Mouse (Mus musculus) B cell, adult (primary cell): ENCODE measurements around the gene Hao2. TPM values are rescaled to one million over a fixed set of nuclear protein-coding genes. Genes with fewer than 3 reads are reported as not detected.

Experiments used
- total RNA-seq: library from RNA; stranded (reverse); gene quantifications from 4 replicates; pipeline ENCODE4 v1.2.4, GENCODE M21; 2023; ENCODE audit not compliant: inconsistent age

The Hao2 gene
- total RNA-seq: not detected in 4 replicates

DNA sequence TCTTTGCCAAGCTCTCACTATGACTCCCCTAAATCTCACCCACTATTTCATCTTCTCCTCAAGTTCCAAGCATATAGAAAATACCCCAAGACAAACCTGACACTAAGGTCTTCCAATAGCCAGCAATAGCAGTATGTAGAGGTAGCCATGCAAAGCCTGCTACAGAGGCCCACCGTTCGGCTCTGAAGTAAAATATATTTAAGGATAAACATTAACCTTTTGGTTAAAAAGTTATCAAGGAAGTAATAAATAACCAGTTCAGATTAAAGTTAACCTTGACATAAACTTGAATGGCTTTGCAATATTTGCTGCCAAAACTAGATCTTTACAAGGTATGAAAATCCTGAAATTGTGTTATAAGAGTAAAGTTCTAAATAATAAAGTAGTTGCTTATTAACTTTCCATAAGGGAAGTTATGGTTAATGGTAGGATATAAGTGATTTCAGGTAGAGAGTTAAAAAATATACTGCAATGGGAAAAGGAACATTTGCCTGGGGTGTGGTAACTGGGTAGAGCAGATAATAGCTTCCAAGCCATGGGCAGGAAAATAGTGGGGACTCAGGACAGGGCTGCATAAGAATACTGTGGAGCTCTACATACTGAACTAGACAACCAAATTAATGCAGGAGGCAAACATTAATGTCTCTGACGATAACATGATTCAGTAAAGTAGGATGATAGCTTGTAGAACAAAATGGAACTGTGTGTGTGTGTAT lies at the start of gene Hao2:
TSS of gene Hao2 (minus strand) at position 183 of the 716 bp plus-strand sequence.

GRCm38 (mm10) chr3:98859576-98859975 lies 33.5 kb downstream of the Hao2 start, which contains the start of gene Hsd3b1:
Gene Hsd3b1, minus strand, starts transcription at chr3:98859794.

Other genes with a start within 250 kb of the Hao2 start
- 0.12 to 0.29 TPM (median 0.18 TPM) in 3 of 4 replicates, not detected in the other for gene Hsd3b2, start 168.7 kb downstream of the Hao2 start, total RNA-seq
- gene Hsd3b3, start 130.1 kb downstream of the Hao2 start, total RNA-seq: not detected in 4 replicates
- not detected in 4 replicates for gene Hsd3b6, start 78.8 kb downstream of the Hao2 start, total RNA-seq
- not detected in 4 replicates for gene Hsd3b1, start 33.4 kb downstream of the Hao2 start, total RNA-seq
- 9.6 to 12.4 TPM (median 10.3 TPM) in 4 replicates for gene Wars2, start 247.8 kb upstream of the Hao2 start, total RNA-seq